Mouse (Mus musculus) liver, adult (tissue): ENCODE results near the gene Trim50.
A peak's percentile ranks its signal among the peaks of the same experiment; 100 is the strongest.

Experiments
- GATA4 ChIP-seq: IDR thresholded peaks from 2 replicates; pipeline ENCODE4 v1.6.1; 2014; ENCODE audit warnings: mild to moderate bottlenecking, low read length; ENCODE audit not compliant: insufficient replicate concordance

The Trim50 gene

GRCm38 (mm10) chr5:135357556-135357955, 4.5 kb downstream of the Trim50 start:
- no peak for TF ChIP-seq GATA4

- peak; percentile 82 for TF ChIP-seq GATA4
Observed at GRCm38 (mm10) chr5:135359772-135360171, 6.7 kb downstream of the Trim50 start.

- no peak for TF ChIP-seq GATA4
Observed at GRCm38 (mm10) chr5:135362572-135362971, 9.5 kb downstream of the Trim50 start.

GRCm38 (mm10) chr5:135363540-135363939, 10.4 kb downstream of the Trim50 start:
- no peak for TF ChIP-seq GATA4

DNA sequence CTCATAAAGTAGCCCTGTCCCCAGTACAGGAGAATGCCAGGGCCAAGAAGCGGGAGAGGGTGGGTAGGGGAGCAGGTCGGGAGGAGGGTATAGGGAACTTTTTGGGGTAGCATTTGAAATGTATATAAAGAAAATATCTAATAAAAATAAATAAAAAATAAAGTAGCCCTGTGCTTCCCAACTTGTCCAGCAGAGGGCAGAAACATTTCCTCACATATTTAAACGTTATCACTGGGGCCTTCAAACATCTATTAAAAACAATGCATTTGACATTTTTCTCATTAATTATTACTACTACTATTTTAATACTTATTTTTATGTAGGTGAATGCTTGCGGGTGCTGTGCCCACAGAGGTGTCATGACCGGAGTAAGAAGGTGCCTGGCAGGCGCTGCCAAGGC, 14.7 kb downstream of the Trim50 start:
- no peak for TF ChIP-seq GATA4

DNA sequence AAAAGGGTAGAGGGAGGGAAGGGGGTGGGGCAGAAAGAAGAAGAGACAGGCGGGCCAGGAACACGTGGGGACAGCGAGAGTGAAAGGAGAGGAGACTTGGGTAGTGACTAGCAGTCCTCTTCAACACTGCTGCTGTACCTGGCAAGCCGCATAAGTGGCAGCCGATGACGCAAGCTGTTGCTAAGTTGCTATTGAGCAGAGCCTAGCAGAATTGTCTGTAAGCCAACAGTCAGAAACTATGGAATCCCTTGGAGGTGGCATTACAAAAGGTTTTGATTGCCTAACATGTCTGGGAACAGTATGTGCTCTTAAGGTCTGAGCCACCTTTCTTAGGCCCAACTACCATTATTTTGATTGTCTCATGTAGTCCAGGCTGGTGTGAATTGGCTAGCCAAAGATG, 15.2 kb downstream of the Trim50 start:
- no peak for TF ChIP-seq GATA4

DNA sequence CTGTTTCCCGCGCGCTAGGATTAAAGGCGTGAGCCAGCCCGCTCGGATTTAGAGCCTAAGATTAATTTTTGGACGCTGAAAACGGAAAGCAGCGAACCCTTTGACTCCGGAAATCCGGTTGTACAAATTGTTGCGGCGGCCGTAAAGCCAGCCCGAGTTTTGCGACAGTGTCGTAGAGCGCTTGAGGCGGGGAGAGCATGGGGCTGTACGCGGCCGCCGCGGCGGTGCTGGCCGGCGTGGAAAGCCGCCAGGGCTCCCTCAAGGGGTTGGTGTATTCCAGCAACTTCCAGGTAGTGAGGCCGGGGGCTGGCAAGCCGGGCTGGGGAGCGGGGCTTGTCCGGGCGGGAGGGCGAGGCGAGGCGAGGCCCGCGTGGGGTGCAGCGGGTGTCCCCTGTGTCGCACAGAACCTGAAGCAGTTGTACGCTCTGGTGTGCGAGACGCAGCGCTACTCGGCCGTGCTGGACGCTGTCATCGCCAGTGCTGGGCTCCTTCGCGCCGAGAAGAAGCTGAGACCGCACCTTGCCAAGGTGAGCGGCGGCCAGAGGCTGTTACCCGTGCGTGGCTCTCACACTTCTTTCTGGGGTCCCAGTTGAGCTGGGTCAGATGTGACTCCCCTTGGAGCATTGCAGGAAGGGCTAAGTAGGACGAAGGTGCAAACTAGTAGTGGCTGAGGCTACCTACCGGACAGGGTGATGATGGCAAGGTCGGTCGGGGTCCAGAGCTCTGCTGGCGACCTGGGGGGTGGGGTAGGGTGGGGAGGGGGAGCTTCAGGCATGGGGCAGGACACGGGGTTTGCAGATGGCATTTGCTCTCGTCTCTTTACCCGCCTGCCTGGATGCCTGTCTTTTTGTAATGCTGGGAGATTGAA, 16.9 kb downstream of the Trim50 start, which contains the start of gene Nsun5:
TSS of gene Nsun5 (plus strand) at position 167 of the 868 bp plus-strand sequence.
- TF ChIP-seq GATA4 = peak; percentile 50; the same call in 1 of the 2 replicates

DNA sequence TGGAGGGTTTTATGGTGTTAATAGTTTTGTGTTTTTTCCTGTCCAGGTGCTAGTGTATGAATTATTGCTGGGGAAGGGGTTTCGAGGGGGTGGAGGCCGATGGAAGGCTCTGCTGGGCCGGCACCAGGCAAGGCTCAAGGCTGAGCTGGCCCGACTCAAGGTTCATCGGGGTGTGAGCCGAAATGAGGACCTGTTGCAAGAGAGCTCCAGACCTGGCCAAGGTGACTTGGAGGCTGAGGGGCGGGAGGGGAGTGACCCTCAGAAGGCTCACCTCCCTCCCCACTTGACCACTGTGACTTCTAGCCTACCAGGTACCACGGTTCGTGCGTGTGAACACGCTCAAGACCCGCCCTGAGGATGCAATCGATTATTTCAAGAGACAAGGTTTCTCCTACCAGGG, 18.1 kb downstream of the Trim50 start:
- no peak for TF ChIP-seq GATA4

GRCm38 (mm10) chr5:135373601-135374000, 20.5 kb downstream of the Trim50 start:
- no peak for TF ChIP-seq GATA4

DNA sequence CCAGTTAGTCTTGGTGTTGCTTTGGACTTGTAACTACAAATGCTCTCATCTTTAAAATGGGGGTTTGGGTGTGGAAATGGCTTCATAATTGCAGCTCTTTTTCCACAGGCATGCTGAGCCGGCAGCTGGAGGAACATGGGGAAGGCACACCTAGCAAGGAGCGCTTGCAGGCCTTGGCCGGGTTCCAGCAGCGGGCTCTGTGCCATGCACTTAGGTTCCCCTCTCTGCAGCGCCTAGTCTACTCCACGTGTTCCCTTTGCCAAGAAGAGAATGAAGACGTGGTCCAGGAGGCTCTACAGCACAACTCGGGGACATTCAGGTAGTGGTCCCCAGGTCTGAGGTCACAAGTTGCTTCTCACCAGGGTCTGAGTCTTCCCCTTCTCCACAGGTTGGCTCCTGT, 22.1 kb downstream of the Trim50 start:
- no peak for TF ChIP-seq GATA4

- no peak for TF ChIP-seq GATA4
Observed at GRCm38 (mm10) chr5:135376341-135376740, 23.2 kb downstream of the Trim50 start.

DNA sequence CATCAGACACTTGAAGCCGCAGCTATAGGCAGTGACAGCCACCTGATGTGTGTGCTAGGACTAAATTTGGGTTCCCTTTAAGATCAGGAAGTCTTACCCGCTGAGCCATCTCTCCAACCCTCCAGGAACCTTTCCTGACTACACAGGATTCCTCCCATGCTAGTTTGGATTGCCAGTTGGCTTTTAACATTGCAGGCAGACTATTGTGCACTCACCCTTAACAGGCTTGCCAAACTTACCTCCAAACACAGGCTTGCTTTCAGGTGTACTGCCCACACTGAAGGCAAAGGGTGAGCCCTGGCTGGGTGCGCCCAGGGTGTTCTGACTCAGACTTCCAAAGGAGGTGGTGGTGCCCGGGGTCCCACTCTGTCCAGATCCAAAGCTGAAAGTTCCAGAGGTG, 27.6 kb downstream of the Trim50 start:
- no peak for TF ChIP-seq GATA4

DNA sequence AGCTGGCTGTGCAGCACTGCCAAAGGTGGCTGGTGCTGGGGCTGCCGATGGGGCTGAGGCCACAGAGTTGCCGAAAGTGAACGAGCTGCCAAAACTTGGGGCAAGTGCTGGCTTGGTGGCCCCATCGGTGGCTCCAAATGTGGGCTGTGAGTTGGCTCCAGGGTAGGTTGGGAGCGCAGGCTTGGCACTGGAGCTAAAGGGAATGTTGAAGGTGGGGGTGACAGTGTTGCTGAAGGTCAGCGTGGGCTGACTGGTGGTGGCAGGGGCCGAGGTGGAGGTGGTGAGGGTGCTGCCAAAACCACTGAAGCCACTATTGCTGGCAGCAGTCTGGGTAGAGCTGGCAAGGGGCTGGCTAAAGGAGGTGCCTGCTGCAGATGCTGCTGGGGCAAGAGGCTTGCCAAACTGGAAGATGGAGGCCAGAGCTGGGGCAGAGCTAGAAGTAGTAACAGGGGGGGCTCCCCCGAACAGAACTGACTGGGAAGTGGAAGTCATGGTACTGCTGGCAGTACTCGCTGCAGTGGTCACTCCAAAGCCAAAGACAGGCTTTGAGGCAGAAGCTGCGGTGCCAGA, 28.3 kb downstream of the Trim50 start:
- no peak for TF ChIP-seq GATA4

- no peak for TF ChIP-seq GATA4
Observed at GRCm38 (mm10) chr5:135382746-135383145, 29.7 kb downstream of the Trim50 start.

- no peak for TF ChIP-seq GATA4
Observed at GRCm38 (mm10) chr5:135383771-135384170, 30.7 kb downstream of the Trim50 start.
